Mouse (Mus musculus) heart, adult 8-10 months (tissue): ENCODE measurements at regions not wholly inside any gene's neighbourhood (a gene's known extent, or its start where the extent isn't known, plus 50 kb on each side); places are given as distances from the start of the nearest gene placed in this dataset.

Experiments
- DNase-seq: peaks from one replicate; pipeline ENCODE4 v3.0.0; 2022; ENCODE audit warnings: low spot score

- DNase-seq: no peak
Observed at GRCm38 (mm10) chr16:76232680-76233079, 140.9 kb downstream of the Nrip1 start.

- DNase-seq: peak; percentile 7
Observed at GRCm38 (mm10) chr16:76232174-76232573, 141.5 kb downstream of the Nrip1 start.

- no peak for DNase-seq
Observed at GRCm38 (mm10) chr16:76230516-76231302, 142.9 kb downstream of the Nrip1 start.

- peak; percentile 56 for DNase-seq
Observed at GRCm38 (mm10) chr16:76228451-76228850, 145.2 kb downstream of the Nrip1 start.

- DNase-seq: peak; percentile 30
Observed at GRCm38 (mm10) chr16:76226446-76226845, 147.2 kb downstream of the Nrip1 start.

- DNase-seq: no peak
Observed at GRCm38 (mm10) chr16:76225587-76226226, 147.9 kb downstream of the Nrip1 start.

- peak; percentile 51 for DNase-seq
Observed at GRCm38 (mm10) chr16:76224901-76225586, 148.6 kb downstream of the Nrip1 start.

- DNase-seq: no peak
Observed at GRCm38 (mm10) chr16:76223716-76224115, 149.9 kb downstream of the Nrip1 start.

GRCm38 (mm10) chr16:76222960-76223359, 150.7 kb downstream of the Nrip1 start:
- no peak for DNase-seq

GRCm38 (mm10) chr16:76220466-76220865, 153.2 kb downstream of the Nrip1 start:
- no peak for DNase-seq

- no peak for DNase-seq
Observed at GRCm38 (mm10) chr16:76219233-76219632, 154.4 kb downstream of the Nrip1 start.

- DNase-seq: no peak
Observed at GRCm38 (mm10) chr16:76218310-76219170, 155.1 kb downstream of the Nrip1 start.

- no peak for DNase-seq
Observed at GRCm38 (mm10) chr16:76216184-76216583, 157.4 kb downstream of the Nrip1 start.

GRCm38 (mm10) chr16:76215558-76215957, 158.1 kb downstream of the Nrip1 start:
- no peak for DNase-seq

GRCm38 (mm10) chr16:76201773-76202571, 171.7 kb downstream of the Nrip1 start:
- peak; percentile 44 for DNase-seq

GRCm38 (mm10) chr16:76200801-76201728, 172.6 kb downstream of the Nrip1 start:
- no peak for DNase-seq

GRCm38 (mm10) chr16:76200268-76200667, 173.4 kb downstream of the Nrip1 start:
- no peak for DNase-seq

GRCm38 (mm10) chr16:76199006-76199405, 174.6 kb downstream of the Nrip1 start:
- DNase-seq: no peak

GRCm38 (mm10) chr16:76194291-76194690, 172.2 kb upstream of the Samsn1 start:
- no peak for DNase-seq

- DNase-seq: no peak
Observed at GRCm38 (mm10) chr16:76191135-76191534, 169.1 kb upstream of the Samsn1 start.
